Mouse (Mus musculus): Measurements from ENCODE around the gene Zan.

GRCm38 (mm10) chr5:137375627-137376026, 101.2 kb downstream of the Zan start:
- TF ChIP-seq CTCF (IDR thresholded peaks at IDR 0.05; ENCODE audit: insufficient read depth, low read depth, low read length) (no peak), POLR2A (IDR thresholded peaks at IDR 0.05; ENCODE audit: insufficient read depth, low read depth, low read length) (no peak)
